ENCODE assay signal across 9 mouse cellular contexts in genomic region chr9:120410421-120410820, GRCm38 (mm10).
DNase-seq lines count a peak whose midpoint lies in the region; ATAC-seq lines count a peak whose summit lies in the region.
"Had no signal": no experiment of that assay in that cellular context is flagged by ENCODE, and none has a peak within 500 bp of the region (broad histone marks: within the 10 kb centered on the region; RNA-seq: fewer than 3 reads in every experiment).

No protein-coding gene starts in this region.

- DNase-seq in kidney, adult 18-20 months, result peak; percentile 62
- peak; percentile 60 for DNase-seq in ES-CJ7 (ENCODE audit: low read depth, low spot score)
- DNase-seq in adrenal gland, adult 2 months, result peak; percentile 22
- DNase-seq in embryo, embryonic 9.5 days (ENCODE audit: extremely low spot score), result peak; percentile 11
- DNase-seq in limb, embryonic 11.5 days (ENCODE audit: low spot score), result peak; percentile 73
- DNase-seq in right cerebral cortex, postnatal 14 days, result peak; percentile 67

- H3K36me3 ChIP-seq in kidney, embryonic 15.5 days, result no peaks in the 10 kb centered on the region
- no peaks in the 10 kb centered on the region for H3K36me3 ChIP-seq in limb, embryonic 11.5 days (ENCODE audit: control insufficient read depth, insufficient read depth, low read length)

- no peak overlapping the region for H3K4me2 ChIP-seq in kidney, embryonic 15.5 days
- H3K4me2 ChIP-seq in limb, embryonic 11.5 days (ENCODE audit: low read depth, severe bottlenecking), result no peak overlapping the region

- no peaks in the 10 kb centered on the region for H3K9me3 ChIP-seq in kidney, embryonic 15.5 days (replicated peaks)
- H3K9me3 ChIP-seq in limb, embryonic 11.5 days (ENCODE audit: control insufficient read depth, low read length), result no peaks in the 10 kb centered on the region

- ATAC-seq in kidney, embryonic 15.5 days (replicated peaks; ENCODE audit: low FRiP score), result no peak
- ATAC-seq in limb, embryonic 11.5 days (ENCODE audit: insufficient number of reproducible peaks, low FRiP score, low TSS enrichment, low read depth), result no peak
- ATAC-seq in inflammation-experienced regulatory T-cells, adult 6 months, result no peak

- WGBS in kidney, embryonic 15.5 days, result 24% methylated on average over 5 of the region's 5 CpGs
- 26% methylated on average over 5 of the region's 5 CpGs for WGBS in limb, embryonic 11.5 days

- H3K4me1 ChIP-seq in kidney, embryonic 15.5 days, result no peaks in the 10 kb centered on the region
- no peaks in the 10 kb centered on the region for H3K4me1 ChIP-seq in limb, embryonic 11.5 days (ENCODE audit: control insufficient read depth, insufficient read depth, low read length)

- no peaks in the 10 kb centered on the region; the same call in 1 of the 2 replicates for H3K27me3 ChIP-seq in kidney, embryonic 15.5 days
- H3K27me3 ChIP-seq in limb, embryonic 11.5 days (ENCODE audit: control insufficient read depth, insufficient read depth, low read length), result no peaks in the 10 kb centered on the region

- no peak overlapping the region for H3K27ac ChIP-seq in kidney, embryonic 15.5 days
- no peak overlapping the region for H3K27ac ChIP-seq in limb, embryonic 11.5 days (replicated peaks; ENCODE audit: low read depth, low read length)

- no peak overlapping the region for H3K4me3 ChIP-seq in kidney, embryonic 15.5 days (replicated peaks)
- no peak overlapping the region for H3K4me3 ChIP-seq in limb, embryonic 11.5 days (ENCODE audit: low read depth, low read length)
- H3K4me3 ChIP-seq: myocyte had no signal

- no peak overlapping the region for H3K9ac ChIP-seq in kidney, embryonic 15.5 days
- no peak overlapping the region for H3K9ac ChIP-seq in limb, embryonic 11.5 days (ENCODE audit: low read length)

Comparison
In these comparisons a context has a peak if more than half of its experiments do, and no peak if none do; other contexts are left out.
1. DNase-seq: peak in every context shown above with its lines; median percentile 73 in limb, embryonic 11.5 days; 67 in right cerebral cortex, postnatal 14 days; 62 in kidney, adult 18-20 months; 60 in ES-CJ7; 22 in adrenal gland, adult 2 months; 11 in embryo, embryonic 9.5 days.